Mouse (Mus musculus): ENCODE data around the gene Myrfl.

Myrfl gene

GRCm38 (mm10) chr10:116750895-116751294 is 145.8 kb downstream of the Myrfl start:
- DNase-seq, result no peak

GRCm38 (mm10) chr10:116750062-116750461 is 146.7 kb downstream of the Myrfl start:
- no peak for DNase-seq

- DNase-seq, result no peak
These were observed 148.0 kb downstream of the Myrfl start for GRCm38 (mm10) chr10:116748681-116749080.

GRCm38 (mm10) chr10:116746281-116747011 is 150.3 kb downstream of the Myrfl start:
- DNase-seq, result no peak

- no peak for DNase-seq
These were observed 154.0 kb downstream of the Myrfl start for GRCm38 (mm10) chr10:116742696-116743095.

- DNase-seq, result no peak
These were observed 154.5 kb downstream of the Myrfl start for GRCm38 (mm10) chr10:116742189-116742588.

GRCm38 (mm10) chr10:116741343-116741742 is 155.4 kb downstream of the Myrfl start:
- DNase-seq, result no peak

GRCm38 (mm10) chr10:116740073-116740472 is 156.6 kb downstream of the Myrfl start:
- DNase-seq, result no peak

- no peak for DNase-seq
These were observed 158.2 kb downstream of the Myrfl start for GRCm38 (mm10) chr10:116738533-116738932.

- DNase-seq, result peak; percentile 64
These were observed 161.1 kb downstream of the Myrfl start for GRCm38 (mm10) chr10:116735607-116736006.

- DNase-seq, result no peak
These were observed 163.1 kb downstream of the Myrfl start for GRCm38 (mm10) chr10:116733651-116734050.

- DNase-seq, result no peak
These were observed 166.6 kb downstream of the Myrfl start for GRCm38 (mm10) chr10:116730033-116730652.

- no peak for DNase-seq
These were observed 167.9 kb downstream of the Myrfl start for GRCm38 (mm10) chr10:116728860-116729259.

GRCm38 (mm10) chr10:116727702-116728298 is 168.9 kb downstream of the Myrfl start:
- DNase-seq, result no peak

All from right cerebral cortex, postnatal 4 days (tissue).